Mouse (Mus musculus) hindbrain, embryonic 16.5 days (tissue): ENCODE results near the gene Zfp970. TPM values are rescaled to one million over a fixed set of nuclear protein-coding genes. Genes with fewer than 3 reads are reported as not detected.

ENCODE experiments used
- polyA plus RNA-seq: library from polyadenylated mRNA; unstranded; fragments of >200 nt; fragmentation: Nextera tagmentation; extraction: Ambion mirVana; gene quantifications from 2 replicates; pipeline ENCODE4 v1.2.1, GENCODE M21; 2015

Zfp970 gene
- polyA plus RNA-seq, 1 experiment from 2014 or later, result 6.4 TPM

Other genes starting within 250 kb of the Zfp970 start
- gene Gm14409, start 197.7 kb upstream of the Zfp970 start, polyA plus RNA-seq, result not detected in 2 replicates
- gene Gm14412, start 140.4 kb upstream of the Zfp970 start, polyA plus RNA-seq, result 0.13 and 0.22 TPM in 2 replicates
- gene Gm14418, start 66.4 kb upstream of the Zfp970 start, polyA plus RNA-seq, result 8.9 and 9.7 TPM in 2 replicates
- gene Gm14403, start 33.5 kb downstream of the Zfp970 start, polyA plus RNA-seq, result 3.5 and 5.2 TPM in 2 replicates
- gene Gm14406, start 113.5 kb downstream of the Zfp970 start, polyA plus RNA-seq, result not detected in 2 replicates